Comparison of ENCODE assay signal across 15 mouse cellular contexts in genomic region chr9:43246738-43247180, GRCm38 (mm10). TPM values are rescaled to one million over a fixed set of nuclear protein-coding genes. Genes with fewer than 3 reads are reported as not detected.
DNase-seq lines count a peak whose midpoint lies in the region; ATAC-seq lines count a peak whose summit lies in the region.
"Had no signal": no experiment of that assay in that cellular context is flagged by ENCODE, and none has a peak within 500 bp of the region (broad histone marks: within the 10 kb centered on the region; RNA-seq: fewer than 3 reads in every experiment).

No protein-coding gene starts in this region.

- H3K36me3 ChIP-seq in kidney, embryonic 16.5 days (ENCODE audit: insufficient read depth, low read length): no peaks in the 10 kb centered on the region
- H3K36me3 ChIP-seq in embryonic facial prominence, embryonic 13.5 days: no peaks in the 10 kb centered on the region
- no peaks in the 10 kb centered on the region for H3K36me3 ChIP-seq in limb, embryonic 11.5 days (ENCODE audit: control insufficient read depth, insufficient read depth, low read length)
- no peaks in the 10 kb centered on the region for H3K36me3 ChIP-seq in stomach, embryonic 16.5 days (ENCODE audit: control insufficient read depth, insufficient read depth, low read length)
- H3K36me3 ChIP-seq: midbrain, embryonic 13.5 days had no signal

- no peak overlapping the region for H3K4me3 ChIP-seq in kidney, embryonic 16.5 days (ENCODE audit: low read length)
- no peak overlapping the region for H3K4me3 ChIP-seq in embryonic facial prominence, embryonic 13.5 days
- H3K4me3 ChIP-seq in limb, embryonic 11.5 days (ENCODE audit: low read depth, low read length): no peak overlapping the region
- H3K4me3 ChIP-seq in stomach, embryonic 16.5 days (replicated peaks; ENCODE audit: low read length): no peak overlapping the region
- H3K4me3 ChIP-seq: left cerebral cortex, adult 2 months; midbrain, embryonic 13.5 days had no signal

- H3K4me2 ChIP-seq in kidney, embryonic 16.5 days (replicated peaks; ENCODE audit: low read depth, low read length): no peak overlapping the region
- peak overlapping the region; percentile 20 for H3K4me2 ChIP-seq in embryonic facial prominence, embryonic 13.5 days
- no peak overlapping the region for H3K4me2 ChIP-seq in limb, embryonic 11.5 days (ENCODE audit: low read depth, severe bottlenecking)
- H3K4me2 ChIP-seq in stomach, embryonic 16.5 days (ENCODE audit: low read depth, low read length): peak overlapping the region; percentile 23
- H3K4me2 ChIP-seq: midbrain, embryonic 13.5 days had no signal

- 26% methylated on average over 10 of the region's 10 CpGs for WGBS in kidney, embryonic 16.5 days
- 11% methylated on average over 10 of the region's 10 CpGs for WGBS in embryonic facial prominence, embryonic 13.5 days
- WGBS in limb, embryonic 11.5 days: 29% methylated on average over 10 of the region's 10 CpGs
- WGBS in stomach, embryonic 16.5 days: 25% methylated on average over 10 of the region's 10 CpGs

- intact Hi-C loops in left cerebral cortex, postnatal 36 days (cut with DNase I): no loop called here

- peaks cover 13% of the 10 kb centered on the region; the same call in 1 of the 2 replicates for H3K4me1 ChIP-seq in kidney, embryonic 16.5 days (ENCODE audit: insufficient read depth, low read length)
- peaks cover 26% of the 10 kb centered on the region for H3K4me1 ChIP-seq in embryonic facial prominence, embryonic 13.5 days
- peaks cover 17% of the 10 kb centered on the region for H3K4me1 ChIP-seq in limb, embryonic 11.5 days (ENCODE audit: control insufficient read depth, insufficient read depth, low read length)
- H3K4me1 ChIP-seq in stomach, embryonic 16.5 days (ENCODE audit: control insufficient read depth, insufficient read depth, low read length): peaks cover 7% of the 10 kb centered on the region
- H3K4me1 ChIP-seq: midbrain, embryonic 13.5 days had no signal

- no peaks in the 10 kb centered on the region for H3K27me3 ChIP-seq in kidney, embryonic 16.5 days (ENCODE audit: insufficient read depth, low read length)
- H3K27me3 ChIP-seq in embryonic facial prominence, embryonic 13.5 days: no peaks in the 10 kb centered on the region
- no peaks in the 10 kb centered on the region for H3K27me3 ChIP-seq in limb, embryonic 11.5 days (ENCODE audit: control insufficient read depth, insufficient read depth, low read length)
- H3K27me3 ChIP-seq in stomach, embryonic 16.5 days (ENCODE audit: control insufficient read depth, insufficient read depth, low read length): no peaks in the 10 kb centered on the region
- H3K27me3 ChIP-seq: midbrain, embryonic 13.5 days had no signal

- no peaks in the 10 kb centered on the region for H3K9me3 ChIP-seq in kidney, embryonic 16.5 days (ENCODE audit: low read length)
- no peaks in the 10 kb centered on the region for H3K9me3 ChIP-seq in embryonic facial prominence, embryonic 13.5 days
- H3K9me3 ChIP-seq in limb, embryonic 11.5 days (ENCODE audit: control insufficient read depth, low read length): no peaks in the 10 kb centered on the region
- H3K9me3 ChIP-seq in stomach, embryonic 16.5 days (replicated peaks; ENCODE audit: control insufficient read depth, low read length): no peaks in the 10 kb centered on the region
- H3K9me3 ChIP-seq: midbrain, embryonic 13.5 days had no signal

- H3K27ac ChIP-seq in kidney, embryonic 16.5 days (ENCODE audit: low read length): no peak overlapping the region
- H3K27ac ChIP-seq in embryonic facial prominence, embryonic 13.5 days: peak overlapping the region; percentile 72
- peak overlapping the region; percentile 38; the same call in 1 of the 2 replicates for H3K27ac ChIP-seq in limb, embryonic 11.5 days (replicated peaks; ENCODE audit: low read depth, low read length)
- no peak overlapping the region for H3K27ac ChIP-seq in stomach, embryonic 16.5 days (ENCODE audit: low read length)
- H3K27ac ChIP-seq: left cerebral cortex, adult 2 months; midbrain, embryonic 13.5 days had no signal

- no peak for DNase-seq in kidney, postnatal 36 days
- DNase-seq in limb, embryonic 11.5 days (ENCODE audit: low spot score): peak; percentile 44
- DNase-seq in left cerebral cortex, postnatal 36 days (ENCODE audit: low spot score in 2 of 2): no peak
- DNase-seq in thymus, adult 18-20 months: no peak
- DNase-seq: adrenal gland, postnatal 14 days; cerebellum, adult 11-12 months; kidney, postnatal 10 days; thymus, postnatal 14 days had no signal

- no peak overlapping the region for H3K9ac ChIP-seq in kidney, embryonic 16.5 days (replicated peaks; ENCODE audit: low read length)
- no peak overlapping the region for H3K9ac ChIP-seq in embryonic facial prominence, embryonic 13.5 days
- H3K9ac ChIP-seq in limb, embryonic 11.5 days (ENCODE audit: low read length): no peak overlapping the region
- peak overlapping the region; percentile 34; the same call in 1 of the 2 replicates for H3K9ac ChIP-seq in stomach, embryonic 16.5 days (ENCODE audit: low read length)
- H3K9ac ChIP-seq: midbrain, embryonic 13.5 days had no signal

- peak; percentile 41; the same call in 1 of the 2 replicates for ATAC-seq in kidney, embryonic 16.5 days (ENCODE audit: low FRiP score, low TSS enrichment)
- 0 out of 2 replicates have a peak, but pooled peaks have one; percentile 40 for ATAC-seq in embryonic facial prominence, embryonic 13.5 days (ENCODE audit: insufficient number of reproducible peaks, insufficient read depth, low FRiP score, low TSS enrichment, low read depth)
- peak; percentile 23; the same call in 1 of the 2 replicates for ATAC-seq in limb, embryonic 11.5 days (ENCODE audit: insufficient number of reproducible peaks, low FRiP score, low TSS enrichment, low read depth)
- ATAC-seq in stomach, embryonic 16.5 days (ENCODE audit: insufficient read depth, low FRiP score): no peak
- ATAC-seq: midbrain, embryonic 13.5 days had no signal

RNA-seq across cellular contexts. Expression of gene Oaf, which starts 7.0 kb away (rescaled TPM):
- polyA plus RNA-seq in kidney, embryonic 16.5 days (2015; fragmentation: Nextera tagmentation; extraction: Ambion mirVana): 46.6 and 63.8 TPM in 2 replicates
- 81.8 and 86.1 TPM in 2 replicates for polyA plus RNA-seq in embryonic facial prominence, embryonic 13.5 days (2015; fragmentation: Nextera tagmentation; extraction: Ambion mirVana)
- polyA plus RNA-seq in limb, embryonic 11.5 days (2014; fragmentation: Nextera tagmentation; extraction: Ambion mirVana): 96.4 and 108 TPM in 2 replicates
- 31.4 and 36.2 TPM in 2 replicates for polyA plus RNA-seq in stomach, embryonic 16.5 days (2015; fragmentation: Nextera tagmentation; extraction: Ambion mirVana)
- 10 to 100 TPM; 15.0 to 17.4 TPM for total RNA-seq in left cerebral cortex, postnatal 36 days (2021)
- total RNA-seq: neutrophil, adult 5-6 weeks had no signal

RNA-seq across cellular contexts. Expression of gene Pou2f3, which starts 36.6 kb away (rescaled TPM):
- 0.15 and 0.18 TPM in 2 replicates for polyA plus RNA-seq in kidney, embryonic 16.5 days (2015; fragmentation: Nextera tagmentation; extraction: Ambion mirVana)
- polyA plus RNA-seq in embryonic facial prominence, embryonic 13.5 days (2015; fragmentation: Nextera tagmentation; extraction: Ambion mirVana): 2.0 and 2.1 TPM in 2 replicates
- polyA plus RNA-seq in limb, embryonic 11.5 days (2014; fragmentation: Nextera tagmentation; extraction: Ambion mirVana): not detected in 2 replicates
- polyA plus RNA-seq in stomach, embryonic 16.5 days (2015; fragmentation: Nextera tagmentation; extraction: Ambion mirVana): 0.97 and 0.98 TPM in 2 replicates
- total RNA-seq in left cerebral cortex, postnatal 36 days (2021): under 1 TPM in 1 of 2 experiments, not detected in 1; 0.29 TPM
- total RNA-seq: adrenal gland, postnatal 14 days; gastrocnemius, adult 8-10 months; neutrophil, adult 5-6 weeks had no signal

Comparison
In these comparisons a context has a peak if more than half of its experiments do, and no peak if none do; other contexts are left out.
1. H3K27ac ChIP-seq: peak in embryonic facial prominence, embryonic 13.5 days (single experiment) and limb, embryonic 11.5 days (single experiment); none in kidney, embryonic 16.5 days (single experiment) and stomach, embryonic 16.5 days (single experiment).
2. H3K4me2 ChIP-seq: peak in embryonic facial prominence, embryonic 13.5 days (single experiment) and stomach, embryonic 16.5 days (single experiment); none in kidney, embryonic 16.5 days (single experiment) and limb, embryonic 11.5 days (single experiment).